ENCODE assay signal across 8 mouse cellular contexts in genomic region chr5:139345364-139345714, GRCm38 (mm10). TPM values are rescaled to one million over a fixed set of nuclear protein-coding genes. Genes with fewer than 3 reads are reported as not detected.
DNase-seq lines count a peak whose midpoint lies in the region; ATAC-seq and TF ChIP-seq lines count a peak whose summit lies in the region.

No protein-coding gene starts in this region.

- H3K27ac ChIP-seq in layer of hippocampus, adult 2 months, result peak overlapping the region; percentile 77
- H3K27ac ChIP-seq in embryonic facial prominence, embryonic 14.5 days (replicated peaks; ENCODE audit: low read depth, low read length), result peak overlapping the region; percentile 77; the same call in 1 of the 2 replicates
- peak overlapping the region; percentile 51; the same call in 1 of the 2 replicates for H3K27ac ChIP-seq in intestine, postnatal 0 days (ENCODE audit: low read depth, low read length)
- 0 out of 2 replicates have a peak overlapping the region, but pooled peaks have one; percentile 3 for H3K27ac ChIP-seq in neural tube, embryonic 14.5 days (ENCODE audit: low read depth, low read length)

- H3K27me3 ChIP-seq in embryonic facial prominence, embryonic 14.5 days (replicated peaks; ENCODE audit: control insufficient read depth, insufficient read depth, low read length), result no peaks in the 10 kb centered on the region
- no peaks in the 10 kb centered on the region for H3K27me3 ChIP-seq in intestine, postnatal 0 days (replicated peaks; ENCODE audit: control insufficient read depth, insufficient read depth, low read length)
- H3K27me3 ChIP-seq in neural tube, embryonic 14.5 days (ENCODE audit: control insufficient read depth, insufficient read depth, low read length), result no peaks in the 10 kb centered on the region

- no peak for DNase-seq in layer of hippocampus, adult 2 months (ENCODE audit: low spot score in 2 of 2)
- DNase-seq in layer of hippocampus, adult 18-20 months (ENCODE audit: low spot score in 2 of 2), result no peak
- DNase-seq in embryonic facial prominence, embryonic 14.5 days (ENCODE audit: low spot score), result no peak
- no peak for DNase-seq in urinary bladder, postnatal 10 days (ENCODE audit: low spot score)
- no peak for DNase-seq in testis, postnatal 10 days (ENCODE audit: low spot score)
- DNase-seq in layer of hippocampus, adult 9-10 months (ENCODE audit: low spot score), result no peak

- peak; percentile 10 for ATAC-seq in embryonic facial prominence, embryonic 14.5 days (ENCODE audit: low read depth)
- ATAC-seq in intestine, postnatal 0 days, result no peak
- no peak; the same call in 1 of the 2 replicates for ATAC-seq in neural tube, embryonic 14.5 days (ENCODE audit: low read depth)

- no peak for TF ChIP-seq CTCF in layer of hippocampus, adult 2 months (conservative IDR thresholded peaks at IDR 0.05)
- TF ChIP-seq CTCF in intestine, postnatal 0 days (IDR thresholded peaks at IDR 0.05; ENCODE audit: low read depth), result no peak

- peaks cover 26% of the 10 kb centered on the region for H3K36me3 ChIP-seq in embryonic facial prominence, embryonic 14.5 days (ENCODE audit: control insufficient read depth, insufficient read depth, low read length)
- H3K36me3 ChIP-seq in intestine, postnatal 0 days (ENCODE audit: control insufficient read depth, insufficient read depth), result peaks cover 22% of the 10 kb centered on the region
- peaks cover 15% of the 10 kb centered on the region for H3K36me3 ChIP-seq in neural tube, embryonic 14.5 days (ENCODE audit: control insufficient read depth, insufficient read depth, low read length)

- no peaks in the 10 kb centered on the region for H3K9me3 ChIP-seq in embryonic facial prominence, embryonic 14.5 days (ENCODE audit: control insufficient read depth, low read length)
- H3K9me3 ChIP-seq in intestine, postnatal 0 days (ENCODE audit: control insufficient read depth), result no peaks in the 10 kb centered on the region
- H3K9me3 ChIP-seq in neural tube, embryonic 14.5 days (ENCODE audit: control insufficient read depth, low read length), result no peaks in the 10 kb centered on the region

- H3K4me1 ChIP-seq in embryonic facial prominence, embryonic 14.5 days (ENCODE audit: control insufficient read depth, insufficient read depth, low read length), result peaks cover 9% of the 10 kb centered on the region
- H3K4me1 ChIP-seq in intestine, postnatal 0 days (replicated peaks; ENCODE audit: control insufficient read depth, insufficient read depth, low read length), result peaks cover 3% of the 10 kb centered on the region; the same call in 1 of the 2 replicates
- peaks cover 6% of the 10 kb centered on the region for H3K4me1 ChIP-seq in neural tube, embryonic 14.5 days (ENCODE audit: control insufficient read depth, insufficient read depth, low read length)

- 12% methylated on average over 5 of the region's 5 CpGs for WGBS in embryonic facial prominence, embryonic 14.5 days
- 5% methylated on average over 5 of the region's 5 CpGs for WGBS in intestine, postnatal 0 days
- WGBS in neural tube, embryonic 14.5 days, result 8% methylated on average over 5 of the region's 5 CpGs

- H3K4me3 ChIP-seq in layer of hippocampus, adult 2 months, result peak overlapping the region; percentile 76
- H3K4me3 ChIP-seq in embryonic facial prominence, embryonic 14.5 days (ENCODE audit: low read depth, low read length), result peak overlapping the region; percentile 90
- H3K4me3 ChIP-seq in intestine, postnatal 0 days (ENCODE audit: low read depth, low read length), result peak overlapping the region; percentile 1; the same call in 1 of the 2 replicates
- peak overlapping the region; percentile 82 for H3K4me3 ChIP-seq in neural tube, embryonic 14.5 days (ENCODE audit: low read depth, low read length)

- H3K4me2 ChIP-seq in embryonic facial prominence, embryonic 14.5 days (ENCODE audit: low read depth, low read length), result peak overlapping the region; percentile 94
- H3K4me2 ChIP-seq in intestine, postnatal 0 days (replicated peaks; ENCODE audit: low read depth), result peak overlapping the region; percentile 82
- H3K4me2 ChIP-seq in neural tube, embryonic 14.5 days (ENCODE audit: low read depth, low read length), result peak overlapping the region; percentile 98

- H3K9ac ChIP-seq in embryonic facial prominence, embryonic 14.5 days (ENCODE audit: low read depth, low read length), result peak overlapping the region; percentile 41; the same call in 1 of the 2 replicates
- H3K9ac ChIP-seq in intestine, postnatal 0 days (ENCODE audit: low read depth, low read length), result peak overlapping the region; percentile 12; the same call in 1 of the 2 replicates
- H3K9ac ChIP-seq in neural tube, embryonic 14.5 days (replicated peaks; ENCODE audit: low read depth, low read length), result peak overlapping the region; percentile 8; the same call in 1 of the 2 replicates

RNA-seq across cellular contexts. Expression of gene Cox19, which starts 5.9 kb away (rescaled TPM):
- 10 to 100 TPM; 74.3 to 76.8 TPM for total RNA-seq in layer of hippocampus, adult 2 months (2021)
- total RNA-seq in layer of hippocampus, adult 18-20 months (2021), result 10 to 100 TPM; 65.3 to 71.1 TPM
- 106 and 107 TPM in 2 replicates for polyA plus RNA-seq in embryonic facial prominence, embryonic 14.5 days (2014; fragmentation: Nextera tagmentation; extraction: Ambion mirVana)
- 181 and 184 TPM in 2 replicates for polyA plus RNA-seq in intestine, postnatal 0 days (2015; fragmentation: Nextera tagmentation; extraction: Ambion mirVana)
- 108 and 113 TPM in 2 replicates for polyA plus RNA-seq in neural tube, embryonic 14.5 days (2014; fragmentation: Nextera tagmentation; extraction: Ambion mirVana)

RNA-seq across cellular contexts. Expression of gene Cyp2w1, which starts 7.1 kb away (rescaled TPM):
- total RNA-seq in layer of hippocampus, adult 2 months (2021), result not detected
- not detected for total RNA-seq in layer of hippocampus, adult 18-20 months (2021)
- polyA plus RNA-seq in embryonic facial prominence, embryonic 14.5 days (2014; fragmentation: Nextera tagmentation; extraction: Ambion mirVana), result 11.5 and 11.8 TPM in 2 replicates
- 15.8 and 18.1 TPM in 2 replicates for polyA plus RNA-seq in intestine, postnatal 0 days (2015; fragmentation: Nextera tagmentation; extraction: Ambion mirVana)
- polyA plus RNA-seq in neural tube, embryonic 14.5 days (2014; fragmentation: Nextera tagmentation; extraction: Ambion mirVana), result not detected in 2 replicates

RNA-seq across cellular contexts. Expression of gene Adap1, which starts 19.9 kb away (rescaled TPM):
- 100 to 1,000 TPM; 162 to 171 TPM for total RNA-seq in layer of hippocampus, adult 2 months (2021)
- total RNA-seq in layer of hippocampus, adult 18-20 months (2021), result 100 to 1,000 TPM; 164 to 166 TPM
- polyA plus RNA-seq in embryonic facial prominence, embryonic 14.5 days (2014; fragmentation: Nextera tagmentation; extraction: Ambion mirVana), result 5.1 and 5.7 TPM in 2 replicates
- 33.4 and 33.8 TPM in 2 replicates for polyA plus RNA-seq in intestine, postnatal 0 days (2015; fragmentation: Nextera tagmentation; extraction: Ambion mirVana)
- 59.9 and 64.6 TPM in 2 replicates for polyA plus RNA-seq in neural tube, embryonic 14.5 days (2014; fragmentation: Nextera tagmentation; extraction: Ambion mirVana)

RNA-seq across cellular contexts. Expression of gene Gpr146, which starts 32.2 kb away (rescaled TPM):
- 10 to 100 TPM; 11.5 to 12.8 TPM for total RNA-seq in layer of hippocampus, adult 2 months (2021)
- total RNA-seq in layer of hippocampus, adult 18-20 months (2021), result 10 to 100 TPM; 10.8 to 12.2 TPM
- 2.0 and 2.8 TPM in 2 replicates for polyA plus RNA-seq in embryonic facial prominence, embryonic 14.5 days (2014; fragmentation: Nextera tagmentation; extraction: Ambion mirVana)
- polyA plus RNA-seq in intestine, postnatal 0 days (2015; fragmentation: Nextera tagmentation; extraction: Ambion mirVana), result 2.5 and 2.6 TPM in 2 replicates
- 1.8 and 2.2 TPM in 2 replicates for polyA plus RNA-seq in neural tube, embryonic 14.5 days (2014; fragmentation: Nextera tagmentation; extraction: Ambion mirVana)

RNA-seq across cellular contexts. Expression of gene C130050O18Rik, which starts 59.7 kb away (rescaled TPM):
- total RNA-seq in layer of hippocampus, adult 2 months (2021), result under 1 TPM in 1 of 2 experiments, not detected in 1; 0.18 TPM
- under 1 TPM in 1 of 2 experiments, not detected in 1; 0.33 TPM for total RNA-seq in layer of hippocampus, adult 18-20 months (2021)
- polyA plus RNA-seq in embryonic facial prominence, embryonic 14.5 days (2014; fragmentation: Nextera tagmentation; extraction: Ambion mirVana), result 5.2 and 5.5 TPM in 2 replicates
- polyA plus RNA-seq in intestine, postnatal 0 days (2015; fragmentation: Nextera tagmentation; extraction: Ambion mirVana), result 0.76 and 1.4 TPM in 2 replicates
- polyA plus RNA-seq in neural tube, embryonic 14.5 days (2014; fragmentation: Nextera tagmentation; extraction: Ambion mirVana), result 0.17 and 0.23 TPM in 2 replicates

Comparison
In these comparisons a context has a peak if more than half of its experiments do, and no peak if none do; other contexts are left out.
1. H3K27ac ChIP-seq: peak in every context shown above with its lines; median percentile 77 in layer of hippocampus, adult 2 months; 77 in embryonic facial prominence, embryonic 14.5 days; 51 in intestine, postnatal 0 days; 3 in neural tube, embryonic 14.5 days.
2. H3K4me3 ChIP-seq: peak in every context shown above with its lines; median percentile 90 in embryonic facial prominence, embryonic 14.5 days; 82 in neural tube, embryonic 14.5 days; 76 in layer of hippocampus, adult 2 months; 1 in intestine, postnatal 0 days.
3. RNA of gene Cyp2w1, which starts 7.1 kb away (polyA plus RNA-seq): 15.8 to 18.1 TPM in intestine, postnatal 0 days and 11.5 to 11.8 TPM in embryonic facial prominence, embryonic 14.5 days; not detected in neural tube, embryonic 14.5 days; every median in the first group is over 10 times any median in the second.
4. Peak in every context shown above with its lines, with median percentiles within 50 percentile points of each other: H3K4me2 ChIP-seq and H3K9ac ChIP-seq.